Mouse (Mus musculus): ENCODE results near the gene Wnt3a. TPM values are rescaled to one million over a fixed set of nuclear protein-coding genes. Genes with fewer than 3 reads are reported as not detected.

Gene Wnt3a
- 1.6 and 2.6 TPM in 2 replicates for polyA plus RNA-seq (2016; fragmentation: Nextera tagmentation; extraction: Ambion mirVana)

GRCm38 (mm10) chr11:59290702-59291303 is at the start of gene Wnt3a:
Wnt3a (minus strand) TSS chr11:59290752.
- Histone ChIP-seq H3K4me1 (replicated peaks) (peaks cover 19% of the 10 kb centered on the region), H3K27me3 (peaks cover 91% of the 10 kb centered on the region), H3K4me3 (replicated peaks) (peak within 1 kb of the TSS; percentile 39), H3K9me3 (no peaks in the 10 kb centered on the region), H3K9ac (replicated peaks) (no peak within 1 kb of the TSS), H3K36me3 (no peaks in the 10 kb centered on the region), H3K27ac (no peak within 1 kb of the TSS), H3K4me2 (peak within 1 kb of the TSS; percentile 61)
- 1% methylated on average over 38 of the region's 60 CpGs for WGBS
- no peak for ATAC-seq (ENCODE audit: insufficient number of reproducible peaks, insufficient read depth, low FRiP score, low TSS enrichment, low read depth)

GRCm38 (mm10) chr11:59338736-59339120 is 48.2 kb upstream of the Wnt3a start:
- Histone ChIP-seq H3K27me3 (0 out of 2 replicates have a peak, but pooled peaks cover 3% of the 10 kb centered on the region), H3K36me3 (no peaks in the 10 kb centered on the region), H3K9me3 (no peaks in the 10 kb centered on the region), H3K9ac (replicated peaks) (no peak overlapping the region), H3K27ac (no peak overlapping the region), H3K4me3 (replicated peaks) (no peak overlapping the region), H3K4me1 (replicated peaks) (peaks cover 37% of the 10 kb centered on the region), H3K4me2 (no peak overlapping the region)
- ATAC-seq (ENCODE audit: insufficient number of reproducible peaks, insufficient read depth, low FRiP score, low TSS enrichment, low read depth) = no peak
- 91% methylated on average over 2 of the region's 2 CpGs for WGBS

DNA sequence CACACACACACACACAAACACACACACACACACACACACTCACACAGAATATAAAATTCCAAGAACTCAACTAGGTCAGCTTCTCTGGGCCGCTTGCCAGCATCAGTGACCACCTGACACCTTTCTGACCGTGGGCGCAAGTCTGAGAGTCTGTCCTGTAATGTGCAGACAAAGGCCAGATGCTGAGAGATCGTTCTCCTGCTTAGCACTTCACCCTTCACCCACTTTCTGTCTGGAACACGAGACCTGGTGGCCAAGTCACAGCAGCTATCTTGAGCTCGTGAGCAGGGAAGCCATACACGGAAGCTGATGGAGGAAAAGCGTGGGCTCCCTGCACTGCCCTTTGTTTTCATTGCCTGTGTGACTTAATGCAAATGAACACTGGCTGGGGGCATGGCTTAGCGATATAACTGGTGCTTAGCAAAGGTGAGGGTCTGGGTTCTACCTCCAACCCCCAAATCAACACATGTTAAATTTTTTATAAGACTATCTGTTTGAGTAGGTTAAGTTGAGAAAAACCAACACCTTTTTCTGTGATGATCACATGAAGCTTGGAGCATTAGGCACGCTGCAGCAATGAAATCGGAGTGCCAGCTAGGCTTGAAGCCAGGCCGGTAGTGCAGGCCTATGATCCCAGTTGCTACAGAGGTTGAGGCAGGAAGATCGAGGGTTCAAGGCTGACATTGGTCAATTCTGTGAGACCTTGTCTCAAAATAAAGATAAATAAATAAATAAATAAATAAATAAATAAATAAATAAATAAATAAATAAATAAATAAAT is 47.6 kb upstream of the Wnt3a start:
- Histone ChIP-seq H3K27ac (0 out of 2 replicates have a peak overlapping the region, but pooled peaks have one; percentile 9), H3K36me3 (no peaks in the 10 kb centered on the region), H3K4me3 (replicated peaks) (no peak overlapping the region), H3K9ac (replicated peaks) (no peak overlapping the region), H3K9me3 (no peaks in the 10 kb centered on the region), H3K27me3 (0 out of 2 replicates have a peak, but pooled peaks cover 3% of the 10 kb centered on the region), H3K4me1 (replicated peaks) (peaks cover 43% of the 10 kb centered on the region), H3K4me2 (no peak overlapping the region)
- WGBS = 62% methylated on average over 13 of the region's 13 CpGs
- no peak for ATAC-seq (ENCODE audit: insufficient number of reproducible peaks, insufficient read depth, low FRiP score, low TSS enrichment, low read depth)

GRCm38 (mm10) chr11:59336381-59336780 is 45.8 kb upstream of the Wnt3a start:
- Histone ChIP-seq H3K9ac (replicated peaks) (no peak overlapping the region), H3K4me2 (no peak overlapping the region), H3K4me1 (replicated peaks) (peaks cover 51% of the 10 kb centered on the region), H3K4me3 (replicated peaks) (no peak overlapping the region), H3K36me3 (peaks cover 2% of the 10 kb centered on the region; the same call in 1 of the 2 replicates), H3K27me3 (0 out of 2 replicates have a peak, but pooled peaks cover 15% of the 10 kb centered on the region), H3K9me3 (no peaks in the 10 kb centered on the region), H3K27ac (no peak overlapping the region)
- 0 out of 2 replicates have a peak, but pooled peaks have one; percentile 29 for ATAC-seq (ENCODE audit: insufficient number of reproducible peaks, insufficient read depth, low FRiP score, low TSS enrichment, low read depth)
- 14% methylated on average over 1 of the region's 1 CpGs for WGBS

DNA sequence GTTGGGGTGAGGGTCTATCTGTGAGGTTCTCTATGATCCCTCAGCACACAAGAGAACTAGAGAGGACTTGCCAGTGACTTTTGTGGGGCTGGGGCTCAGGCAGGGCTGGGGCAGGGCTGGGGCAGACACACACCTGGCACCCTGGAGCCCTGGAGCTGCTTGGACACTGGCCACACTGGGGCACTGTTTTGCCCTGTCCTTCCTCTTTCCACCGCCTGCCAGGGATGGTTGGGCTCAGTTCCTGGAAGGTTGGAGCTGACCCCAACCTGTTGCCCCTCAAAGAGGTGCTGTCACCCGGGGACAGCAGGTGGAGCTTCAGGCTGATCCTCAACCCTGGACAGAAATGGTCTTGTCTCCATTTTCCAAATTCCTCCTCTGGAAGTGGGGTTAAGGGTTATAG is 45.4 kb upstream of the Wnt3a start:
- Histone ChIP-seq H3K4me1 (replicated peaks) (peaks cover 51% of the 10 kb centered on the region), H3K9me3 (no peaks in the 10 kb centered on the region), H3K27ac (no peak overlapping the region), H3K4me3 (replicated peaks) (no peak overlapping the region), H3K9ac (replicated peaks) (no peak overlapping the region), H3K27me3 (0 out of 2 replicates have a peak, but pooled peaks cover 17% of the 10 kb centered on the region), H3K36me3 (peaks cover 7% of the 10 kb centered on the region; the same call in 1 of the 2 replicates), H3K4me2 (no peak overlapping the region)
- WGBS = 39% methylated on average over 2 of the region's 2 CpGs
- no peak for ATAC-seq (ENCODE audit: insufficient number of reproducible peaks, insufficient read depth, low FRiP score, low TSS enrichment, low read depth)

GRCm38 (mm10) chr11:59335150-59335549 is 44.6 kb upstream of the Wnt3a start:
- no peak for ATAC-seq (ENCODE audit: insufficient number of reproducible peaks, insufficient read depth, low FRiP score, low TSS enrichment, low read depth)
- H3K4me1 ChIP-seq (replicated peaks) = peaks cover 55% of the 10 kb centered on the region
- H3K27ac ChIP-seq = no peak overlapping the region
- peaks cover 7% of the 10 kb centered on the region; the same call in 1 of the 2 replicates for H3K36me3 ChIP-seq
- H3K9ac ChIP-seq (replicated peaks) = no peak overlapping the region
- no peaks in the 10 kb centered on the region for H3K9me3 ChIP-seq
- 0 out of 2 replicates have a peak, but pooled peaks cover 19% of the 10 kb centered on the region for H3K27me3 ChIP-seq
- no peak overlapping the region for H3K4me2 ChIP-seq
- 70% methylated on average over 4 of the region's 4 CpGs for WGBS
- H3K4me3 ChIP-seq (replicated peaks) = no peak overlapping the region

GRCm38 (mm10) chr11:59332938-59333337 is 42.4 kb upstream of the Wnt3a start:
- no peak overlapping the region for H3K4me3 ChIP-seq (replicated peaks)
- peaks cover 70% of the 10 kb centered on the region for H3K4me1 ChIP-seq (replicated peaks)
- H3K9me3 ChIP-seq = no peaks in the 10 kb centered on the region
- H3K36me3 ChIP-seq = peaks cover 7% of the 10 kb centered on the region; the same call in 1 of the 2 replicates
- no peak overlapping the region for H3K4me2 ChIP-seq
- H3K27me3 ChIP-seq = 0 out of 2 replicates have a peak, but pooled peaks cover 20% of the 10 kb centered on the region
- no peak overlapping the region for H3K9ac ChIP-seq (replicated peaks)
- ATAC-seq (ENCODE audit: insufficient number of reproducible peaks, insufficient read depth, low FRiP score, low TSS enrichment, low read depth) = no peak
- H3K27ac ChIP-seq = peak overlapping the region; percentile 13; the same call in 1 of the 2 replicates
- WGBS = 36% methylated on average over 9 of the region's 9 CpGs

DNA sequence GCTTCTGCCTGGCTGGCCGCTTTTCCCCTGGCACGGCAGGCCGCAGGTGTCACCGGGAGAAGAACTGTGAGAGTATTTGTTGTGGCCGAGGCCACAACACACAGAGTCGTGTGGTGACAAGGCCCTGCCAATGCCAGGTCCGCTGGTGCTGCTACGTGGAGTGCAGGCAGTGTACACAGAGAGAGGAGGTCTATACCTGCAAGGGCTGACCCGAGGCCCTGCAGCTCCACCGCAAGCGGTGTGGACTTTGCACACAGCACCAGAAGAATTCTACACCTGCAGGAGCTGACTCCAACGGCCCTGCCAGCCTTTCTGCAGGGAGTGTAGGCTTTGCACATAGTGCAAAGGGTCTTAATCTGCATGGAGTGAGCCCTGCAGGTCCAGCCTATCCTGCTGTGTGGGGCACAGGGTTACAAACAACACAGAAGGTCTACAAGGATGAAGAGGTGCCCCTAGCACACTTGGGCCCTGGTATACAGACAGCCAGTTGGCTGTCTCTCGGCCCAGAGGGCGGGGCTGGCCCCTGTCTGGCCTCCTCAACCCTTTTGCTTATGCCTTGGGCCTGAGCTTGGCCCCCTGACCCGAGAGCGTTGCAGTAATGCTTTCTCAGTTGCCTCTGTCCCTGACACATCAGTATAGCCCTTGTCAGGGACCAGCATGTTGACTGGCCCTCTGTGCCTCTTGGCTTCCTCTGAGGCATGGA is 40.8 kb upstream of the Wnt3a start:
- WGBS = 82% methylated on average over 16 of the region's 16 CpGs

DNA sequence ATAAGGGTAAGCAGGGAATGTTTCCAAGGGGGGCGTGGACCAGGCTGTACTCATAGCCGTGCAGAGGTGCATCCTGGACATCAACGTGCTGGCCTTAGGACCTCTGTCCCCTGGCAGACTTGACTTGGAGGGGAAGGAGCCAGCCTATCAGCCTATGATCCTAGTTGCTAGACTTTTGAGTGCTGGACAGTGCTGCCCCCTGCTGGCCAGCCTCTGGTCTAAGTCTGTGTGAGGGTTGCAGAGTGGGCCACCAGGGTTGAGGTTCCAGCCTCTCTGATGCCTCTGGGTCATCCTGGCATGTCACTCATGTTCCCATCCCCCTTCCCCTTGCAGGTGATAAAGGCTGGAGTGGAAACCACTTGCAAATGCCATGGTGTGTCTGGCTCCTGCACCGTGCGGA is 40.0 kb upstream of the Wnt3a start:
- peaks cover 51% of the 10 kb centered on the region for H3K4me1 ChIP-seq (replicated peaks)
- no peak overlapping the region for H3K4me2 ChIP-seq
- H3K4me3 ChIP-seq (replicated peaks) = no peak overlapping the region
- no peak overlapping the region for H3K9ac ChIP-seq (replicated peaks)
- H3K27ac ChIP-seq = no peak overlapping the region
- peaks cover 7% of the 10 kb centered on the region; the same call in 1 of the 2 replicates for H3K36me3 ChIP-seq
- no peak for ATAC-seq (ENCODE audit: insufficient number of reproducible peaks, insufficient read depth, low FRiP score, low TSS enrichment, low read depth)
- H3K27me3 ChIP-seq = 0 out of 2 replicates have a peak, but pooled peaks cover 20% of the 10 kb centered on the region
- WGBS = 53% methylated on average over 5 of the region's 5 CpGs
- no peaks in the 10 kb centered on the region for H3K9me3 ChIP-seq

More for the DNA sequence above, 40.8 kb upstream of the Wnt3a start:
- Histone ChIP-seq H3K36me3 (peaks cover 7% of the 10 kb centered on the region; the same call in 1 of the 2 replicates), H3K9ac (replicated peaks) (no peak overlapping the region), H3K27ac (no peak overlapping the region), H3K9me3 (no peaks in the 10 kb centered on the region), H3K4me3 (replicated peaks) (no peak overlapping the region), H3K4me1 (replicated peaks) (peaks cover 56% of the 10 kb centered on the region), H3K27me3 (0 out of 2 replicates have a peak, but pooled peaks cover 20% of the 10 kb centered on the region), H3K4me2 (no peak overlapping the region)
- no peak for ATAC-seq (ENCODE audit: insufficient number of reproducible peaks, insufficient read depth, low FRiP score, low TSS enrichment, low read depth)

- H3K4me2 ChIP-seq = no peak overlapping the region
- peaks cover 7% of the 10 kb centered on the region; the same call in 1 of the 2 replicates for H3K36me3 ChIP-seq
- ATAC-seq (ENCODE audit: insufficient number of reproducible peaks, insufficient read depth, low FRiP score, low TSS enrichment, low read depth) = no peak
- peak overlapping the region; percentile 45; the same call in 1 of the 2 replicates for H3K27ac ChIP-seq
- H3K4me1 ChIP-seq (replicated peaks) = peaks cover 44% of the 10 kb centered on the region
- H3K9me3 ChIP-seq = no peaks in the 10 kb centered on the region
- no peak overlapping the region for H3K4me3 ChIP-seq (replicated peaks)
- H3K27me3 ChIP-seq = 0 out of 2 replicates have a peak, but pooled peaks cover 17% of the 10 kb centered on the region
- no peak overlapping the region for H3K9ac ChIP-seq (replicated peaks)
- whole genome bisulfite sequencing = 16% methylated on average over 6 of the region's 6 CpGs
These were observed 39.1 kb upstream of the Wnt3a start for GRCm38 (mm10) chr11:59329616-59330015.

Measured in limb, embryonic 12.5 days (tissue).